Mouse (Mus musculus): Measurements from ENCODE around the gene Brd2.

DNA sequence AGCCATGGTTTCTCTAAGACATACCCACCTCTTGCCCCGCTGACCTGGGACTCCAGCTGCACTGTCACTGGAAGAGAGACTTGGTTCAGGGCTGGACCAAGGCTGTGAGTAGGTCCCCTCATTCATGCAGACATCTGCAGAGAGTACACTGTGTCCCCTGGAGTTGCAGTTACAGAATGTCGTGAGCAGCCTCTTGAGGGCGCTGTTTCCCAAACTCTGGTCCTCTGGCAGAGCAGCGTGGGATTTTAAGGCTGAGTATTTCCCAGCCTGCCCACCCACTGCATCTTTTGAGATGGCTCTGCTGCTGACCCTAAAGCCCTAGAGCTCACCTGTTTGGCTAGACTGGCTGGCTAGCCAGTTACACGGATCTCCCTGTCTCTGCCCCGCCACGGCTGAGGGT lies 31.5 kb downstream of the Brd2 start:
- peak; percentile 69 for TF ChIP-seq CTCF (IDR thresholded peaks at IDR 0.05; ENCODE audit: control insufficient read depth, insufficient read depth, low read length)
- TF ChIP-seq POLR2A (IDR thresholded peaks at IDR 0.05; ENCODE audit: borderline replicate concordance, control insufficient read depth, low read depth, low read length) = no peak

All from bone marrow, adult 2 months (tissue).